Mouse (Mus musculus) right cerebral cortex, adult 18-20 months (tissue): ENCODE results near the gene Ankrd28.

Source experiments
- DNase-seq: peaks from one replicate; pipeline ENCODE4 v3.0.0; 2022; ENCODE audit warnings: mixed read lengths

Gene Ankrd28

DNA sequence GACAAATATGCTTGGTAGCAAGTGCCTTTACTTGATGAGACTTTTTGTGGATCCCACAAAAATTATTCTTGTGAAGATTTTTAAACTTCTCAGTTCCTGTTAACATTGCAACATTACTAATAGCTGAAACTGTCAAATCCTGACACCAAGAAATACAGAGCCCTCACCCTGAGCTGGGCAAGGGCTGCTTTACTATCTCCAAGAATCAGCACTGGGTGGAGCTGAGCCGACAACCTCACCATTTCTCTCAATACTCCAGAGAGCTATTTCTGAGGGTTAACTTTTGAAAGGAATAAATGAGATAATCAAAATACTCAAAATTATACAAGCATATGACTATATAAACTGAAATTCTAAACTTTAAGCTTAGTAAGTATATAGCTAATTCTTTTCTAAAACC lies 121.1 kb downstream of the Ankrd28 start:
- DNase-seq: no peak

DNA sequence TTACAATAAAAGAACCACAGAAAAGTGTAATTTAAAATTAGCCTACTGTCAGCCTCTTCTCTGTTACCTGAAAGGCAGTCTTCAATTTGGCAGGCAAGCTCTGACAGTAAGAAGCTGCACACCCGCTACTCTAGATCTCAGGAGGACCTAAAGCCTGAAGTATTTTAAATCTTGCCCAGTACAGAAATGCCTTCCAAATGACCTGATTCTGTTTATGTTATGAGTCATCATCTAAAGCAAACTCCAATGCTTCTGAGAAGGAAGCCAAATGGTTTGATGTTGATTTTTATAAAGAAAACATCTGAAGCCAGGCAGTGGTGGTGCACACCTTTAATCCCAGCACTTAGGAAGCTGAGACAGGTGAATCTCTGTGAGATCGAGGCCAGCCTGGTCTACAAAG lies 130.1 kb downstream of the Ankrd28 start:
- DNase-seq: no peak

DNA sequence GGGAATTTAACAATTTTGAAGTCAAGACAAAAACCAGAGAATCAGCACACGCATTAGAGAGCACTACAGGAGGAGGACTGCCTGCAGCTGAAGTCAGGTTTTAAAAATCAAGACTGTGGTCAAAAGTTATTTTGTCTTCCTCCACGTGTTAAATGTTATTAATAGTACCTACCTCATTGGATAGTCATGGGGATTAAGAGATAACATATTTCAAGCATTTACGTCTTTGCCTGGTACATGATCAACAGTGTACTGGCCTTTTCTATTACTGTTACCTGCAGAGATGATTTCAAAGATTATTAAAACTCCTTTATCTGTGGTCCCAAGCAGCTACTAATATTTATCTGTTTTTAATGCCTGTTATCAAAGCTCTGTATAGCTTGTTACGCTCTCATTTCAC lies 132.7 kb downstream of the Ankrd28 start:
- no peak for DNase-seq

DNA sequence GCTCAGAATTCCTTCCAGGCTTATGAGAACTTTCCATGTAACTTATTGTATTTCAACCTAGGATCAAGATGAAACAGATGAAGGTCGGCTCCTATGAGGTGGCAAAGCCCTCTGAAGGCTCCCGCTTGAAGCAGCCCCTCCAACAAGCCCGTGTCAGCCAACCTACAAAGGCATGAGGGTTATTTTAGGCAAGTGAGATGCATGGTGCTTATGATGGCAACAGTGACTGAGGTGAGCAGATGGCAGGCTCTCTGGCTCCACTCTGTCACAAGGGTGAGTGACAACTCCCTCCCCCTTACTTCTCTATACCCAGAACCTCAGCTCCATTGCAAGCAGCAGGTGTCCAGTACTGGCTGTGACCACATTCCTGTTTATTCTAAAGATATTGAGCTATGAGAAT lies 133.1 kb downstream of the Ankrd28 start:
- no peak for DNase-seq

DNA sequence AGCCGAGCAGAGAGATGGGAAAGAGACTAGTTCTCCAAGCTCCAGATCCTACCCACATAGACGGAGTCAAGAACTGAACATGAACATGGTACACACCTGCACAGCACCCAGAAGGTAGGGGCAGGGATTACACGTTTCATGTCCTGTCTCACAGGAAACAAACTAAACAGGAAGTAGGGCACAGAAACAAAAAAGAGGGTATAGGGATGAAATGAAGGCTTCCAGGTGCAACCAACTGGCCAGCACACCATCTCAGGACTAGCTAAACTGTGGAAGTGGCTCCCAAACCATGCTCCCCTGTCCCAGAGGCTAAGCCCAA lies 133.5 kb downstream of the Ankrd28 start:
- no peak for DNase-seq

DNA sequence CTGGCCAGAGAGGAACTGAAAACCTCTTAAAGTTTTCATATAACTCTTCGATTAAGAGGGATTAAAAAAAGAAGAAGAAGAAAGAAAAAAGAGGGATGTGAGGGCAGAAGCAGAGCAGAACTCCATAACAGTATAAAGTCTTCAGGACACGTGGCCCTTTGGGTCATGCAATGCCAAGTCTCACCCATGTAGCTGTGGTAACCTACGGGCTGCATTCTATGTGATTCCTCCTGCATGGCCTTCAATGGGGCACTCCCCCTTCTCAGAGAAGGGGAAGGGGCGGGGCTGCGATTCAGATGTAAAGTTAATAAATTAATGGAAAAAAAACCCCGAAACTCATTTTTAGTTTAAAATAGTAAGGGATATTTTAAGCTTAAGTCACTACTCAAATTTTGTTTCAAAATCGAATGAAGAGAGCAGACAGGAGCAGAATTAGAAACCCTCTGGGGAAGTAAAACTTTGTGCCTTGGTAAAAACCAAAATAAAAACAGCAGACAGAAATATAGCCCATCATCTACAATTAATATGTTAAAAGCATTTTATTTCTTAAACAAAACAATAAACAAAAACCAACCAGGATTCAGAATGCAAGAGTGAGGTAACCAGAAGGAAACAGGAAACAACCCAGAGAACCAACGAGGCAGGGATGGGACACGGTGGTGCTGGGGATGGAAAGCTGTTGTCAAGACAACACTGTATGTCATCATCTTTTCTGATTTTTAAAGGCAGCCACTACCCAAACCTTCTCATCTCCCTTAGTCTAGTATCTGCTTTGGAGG lies 134.1 kb downstream of the Ankrd28 start:
- no peak for DNase-seq

DNA sequence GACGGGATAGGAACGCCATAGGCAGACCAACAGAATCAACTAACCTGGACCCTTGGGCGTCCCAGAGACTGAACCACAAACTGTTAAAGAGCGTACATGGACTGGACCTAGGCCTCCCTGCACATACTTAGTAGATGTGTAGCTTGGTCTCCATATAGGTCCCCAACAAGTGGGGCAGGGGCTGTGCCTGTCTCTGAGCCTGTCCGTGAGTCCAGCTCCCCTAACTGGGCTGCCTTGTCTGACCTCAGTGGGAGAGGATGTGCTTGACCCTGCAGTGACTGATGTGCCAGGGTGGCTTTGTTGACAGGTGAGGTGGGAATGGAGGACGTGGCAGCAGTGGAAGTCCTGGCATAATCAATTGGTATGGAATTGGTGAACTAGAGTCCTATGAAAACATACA lies 137.9 kb downstream of the Ankrd28 start:
- DNase-seq: no peak

DNA sequence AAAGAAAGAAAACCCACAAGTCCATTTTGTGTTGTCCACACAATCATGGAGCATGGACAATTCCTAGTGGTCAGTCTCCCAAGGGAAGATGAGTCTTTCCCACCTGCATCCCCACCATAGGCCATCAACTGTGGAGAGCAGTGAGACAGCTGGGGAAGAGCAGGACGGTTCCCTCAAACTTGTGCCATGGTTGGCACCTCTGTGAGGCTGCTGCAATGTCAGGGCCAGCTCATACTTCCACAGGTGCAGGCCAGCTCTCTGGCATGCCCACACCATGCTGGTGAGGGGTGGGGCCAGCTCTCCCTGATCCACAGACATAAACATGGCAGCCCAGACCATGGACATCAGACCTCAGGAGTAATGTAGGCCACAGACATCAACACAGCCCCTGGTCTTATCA lies 144.2 kb downstream of the Ankrd28 start:
- DNase-seq: no peak

DNA sequence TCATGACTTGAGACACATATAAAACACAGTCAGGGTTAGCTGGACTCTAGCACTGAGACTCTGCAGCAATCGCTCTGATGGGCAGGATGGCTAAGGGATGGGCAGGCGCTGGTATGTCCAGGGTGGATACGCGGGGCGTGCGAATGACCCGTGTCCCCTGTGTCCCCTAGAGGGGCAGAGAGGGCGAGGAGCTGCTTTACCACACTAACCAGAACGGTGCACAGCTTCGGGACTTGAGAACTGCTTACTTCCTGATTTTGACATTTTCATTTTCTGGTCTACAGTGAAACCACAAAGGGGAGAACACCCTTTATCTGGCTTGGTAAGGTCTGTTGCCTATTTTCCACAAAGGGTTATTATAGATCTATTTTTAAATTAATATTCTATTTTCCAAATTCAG lies 144.8 kb downstream of the Ankrd28 start:
- no peak for DNase-seq

DNA sequence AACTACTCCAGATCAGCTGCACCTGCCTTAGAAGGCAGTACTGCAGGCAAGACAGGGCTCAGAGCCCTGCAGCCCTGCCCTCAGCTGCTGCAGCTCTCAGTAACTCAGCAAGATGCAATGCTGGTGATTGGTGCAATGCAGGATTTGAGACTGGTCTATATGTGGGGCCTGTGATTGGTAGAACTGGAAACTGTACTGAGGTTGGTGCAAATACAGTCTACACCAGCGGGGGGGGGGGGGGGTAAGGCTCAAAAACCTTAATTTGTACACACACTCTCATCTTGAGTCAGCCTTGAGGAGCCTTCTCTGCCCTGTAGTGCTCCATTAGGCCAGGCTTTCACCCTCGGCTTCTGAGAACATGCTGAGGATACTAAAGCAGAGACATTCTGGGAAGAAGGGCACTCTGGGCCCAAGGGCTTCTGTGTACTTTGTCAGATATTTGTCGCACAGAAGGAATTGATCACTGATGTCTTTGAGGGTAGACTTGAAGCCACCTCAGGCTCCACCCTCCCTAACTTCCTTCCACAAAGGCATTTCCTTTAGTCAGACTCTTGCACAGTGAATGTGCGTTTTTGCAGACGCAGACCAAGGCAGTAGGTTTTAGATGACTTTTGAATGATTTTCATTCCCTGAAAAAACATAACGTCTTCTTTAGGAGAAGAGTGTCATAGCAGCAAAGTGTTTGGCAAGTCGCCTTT lies 146.0 kb downstream of the Ankrd28 start:
- DNase-seq: no peak

DNA sequence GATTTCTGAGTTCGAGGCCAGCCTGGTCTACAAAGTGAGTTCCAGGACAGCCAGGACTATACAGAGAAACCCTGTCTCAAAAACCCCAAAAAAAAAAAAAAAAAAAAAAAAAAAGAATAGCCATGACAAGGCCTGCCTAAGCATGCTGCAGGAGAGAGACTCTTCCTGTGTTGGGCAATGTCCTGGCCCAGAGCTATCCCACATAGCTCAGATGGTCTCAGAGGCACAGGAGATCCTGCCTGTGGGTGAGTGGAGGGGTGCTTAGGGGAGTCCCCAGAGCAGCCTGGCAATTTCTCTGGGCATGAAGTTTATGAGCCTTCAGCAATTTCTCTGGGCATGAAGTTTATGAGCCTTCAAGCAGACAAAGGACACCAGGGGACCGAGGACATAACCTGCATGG lies 146.8 kb downstream of the Ankrd28 start:
- DNase-seq: no peak

DNA sequence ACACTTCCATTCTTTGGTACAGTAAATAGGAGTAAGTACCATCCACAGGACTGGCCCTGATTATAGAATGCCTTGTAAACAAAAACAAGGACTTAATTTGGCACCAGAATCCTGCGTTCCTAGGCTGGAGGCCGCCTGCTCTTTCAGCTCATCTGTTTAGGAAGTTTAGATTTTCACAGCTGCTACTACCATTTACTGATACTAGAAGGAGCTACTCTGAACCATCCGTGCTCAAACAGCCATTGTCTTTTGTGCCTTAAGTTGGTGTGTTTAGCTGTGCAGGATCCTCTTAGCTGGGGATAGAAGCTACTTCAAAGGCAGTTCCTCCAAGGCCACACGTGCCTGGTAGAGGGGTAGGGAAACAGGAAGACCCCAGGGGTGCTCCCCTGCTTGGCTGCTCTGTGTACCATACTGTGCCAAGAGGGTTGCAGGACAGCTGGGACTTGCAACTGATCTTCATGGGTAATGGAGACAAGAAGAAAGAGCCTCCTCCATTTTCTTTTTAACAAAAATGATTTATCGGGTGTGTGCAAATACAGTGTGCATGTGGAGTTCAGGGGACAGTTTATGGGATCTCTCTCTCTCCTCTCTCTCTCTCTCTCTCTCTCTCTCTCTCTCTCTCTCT lies 148.4 kb downstream of the Ankrd28 start:
- DNase-seq: no peak

DNA sequence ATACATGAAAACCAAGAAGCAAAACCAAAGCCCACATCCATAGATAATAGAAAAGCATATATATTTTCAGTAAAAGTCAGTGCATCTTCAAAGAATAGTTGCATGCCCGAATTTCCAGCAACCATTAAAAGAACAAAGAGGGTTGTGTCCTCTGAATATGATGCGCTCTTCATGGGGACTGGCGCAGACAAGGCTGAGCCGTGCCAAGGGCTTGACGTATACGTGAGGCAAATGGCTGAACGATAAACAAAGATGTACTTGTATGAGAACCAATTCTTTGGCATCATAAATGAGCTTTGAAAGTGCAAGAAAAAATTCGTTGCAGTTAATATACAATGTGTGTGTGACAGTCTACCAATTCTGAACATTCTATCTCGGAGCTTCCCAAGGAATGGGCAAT lies 149.2 kb downstream of the Ankrd28 start:
- no peak for DNase-seq

DNA sequence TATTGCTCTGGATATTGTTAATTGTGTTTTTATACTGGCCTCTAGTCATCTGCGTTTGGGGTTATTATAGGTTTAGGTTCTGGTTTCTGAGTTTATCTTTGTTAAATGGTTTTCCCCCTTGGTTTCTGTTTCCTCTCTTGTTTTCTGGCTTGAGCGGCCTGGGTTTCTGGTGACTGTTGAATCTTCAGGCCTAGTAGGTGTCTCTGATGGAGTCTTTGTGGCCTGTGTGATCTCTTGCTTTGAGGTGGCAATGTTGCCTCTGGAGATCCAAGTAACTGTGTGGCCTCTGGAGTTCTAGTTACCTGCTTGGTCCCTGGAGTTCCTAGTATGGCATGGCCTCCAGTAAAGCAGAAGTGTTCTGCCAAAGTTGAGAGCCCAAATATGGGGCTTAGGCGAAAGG lies 149.8 kb downstream of the Ankrd28 start:
- no peak for DNase-seq

DNA sequence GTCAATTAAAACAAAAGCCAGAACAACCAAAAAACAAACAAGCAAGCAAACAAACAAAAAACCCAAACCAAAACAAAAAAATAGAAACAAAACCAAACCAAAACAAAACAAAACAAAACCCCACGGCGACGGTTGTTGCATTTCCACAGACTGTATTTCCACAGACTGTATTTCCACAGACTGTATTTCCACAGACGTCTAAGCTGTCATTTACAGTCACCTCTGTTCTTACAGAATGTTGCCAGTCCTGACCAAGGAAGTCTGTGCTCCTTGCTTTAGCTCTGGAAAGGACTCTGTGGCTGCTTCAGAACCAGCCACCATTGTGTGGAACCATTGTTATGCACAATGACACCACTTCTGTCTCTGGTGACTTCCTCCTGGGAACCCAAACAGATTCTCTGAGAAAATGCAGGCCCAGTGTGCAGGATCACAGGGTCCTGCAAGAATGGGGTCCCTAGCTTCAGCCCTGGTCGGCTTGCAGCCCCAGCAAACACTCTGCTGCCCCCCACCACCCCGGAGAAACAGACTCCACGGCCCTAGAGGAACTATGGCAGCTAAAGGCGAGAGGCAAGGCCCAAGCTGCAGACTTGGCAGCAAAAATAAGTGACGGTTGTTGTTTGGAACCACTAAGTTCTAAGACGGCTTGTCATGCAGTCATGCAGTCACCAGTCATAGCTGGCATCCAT lies 158.7 kb downstream of the Ankrd28 start:
- no peak for DNase-seq

DNA sequence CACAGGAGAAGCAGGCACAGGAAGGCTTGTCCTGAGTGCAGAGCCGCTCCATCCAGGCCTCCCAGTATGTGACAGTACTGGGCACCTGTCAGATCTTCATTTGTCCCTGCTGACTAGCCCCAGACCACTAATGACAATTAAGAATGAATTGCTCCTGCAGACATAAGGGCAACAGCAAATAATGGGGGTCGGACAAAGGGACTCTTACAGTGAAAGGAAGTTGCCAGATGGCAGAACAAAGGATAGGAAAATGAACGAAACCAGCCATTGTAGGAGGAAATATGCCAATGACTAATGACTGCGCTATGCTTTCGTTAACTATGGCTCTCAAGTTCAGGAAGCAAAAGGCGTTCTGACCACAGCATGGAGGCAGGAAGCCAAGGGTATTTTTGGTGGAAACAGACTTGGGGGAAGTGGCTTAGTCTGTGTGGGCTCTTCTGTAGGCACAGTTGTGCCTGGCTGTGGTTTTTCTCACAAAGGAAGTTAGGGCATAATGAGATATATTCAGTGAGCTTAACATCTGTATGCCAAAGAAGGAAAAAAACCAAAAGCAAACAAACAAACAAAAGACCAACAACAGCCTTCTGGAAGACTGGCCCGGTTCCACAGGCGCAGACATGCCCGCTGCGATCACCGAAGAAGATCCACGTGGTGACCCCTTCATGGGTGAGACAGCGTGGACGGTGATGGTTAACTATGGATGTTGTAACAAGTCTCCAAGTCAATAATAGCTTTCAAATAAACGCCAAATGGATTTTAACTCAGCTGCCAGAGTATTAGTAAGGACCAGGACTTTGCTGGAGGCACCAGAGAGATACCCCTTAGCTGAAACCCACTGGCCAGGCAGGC lies 160.6 kb downstream of the Ankrd28 start:
- no peak for DNase-seq

DNA sequence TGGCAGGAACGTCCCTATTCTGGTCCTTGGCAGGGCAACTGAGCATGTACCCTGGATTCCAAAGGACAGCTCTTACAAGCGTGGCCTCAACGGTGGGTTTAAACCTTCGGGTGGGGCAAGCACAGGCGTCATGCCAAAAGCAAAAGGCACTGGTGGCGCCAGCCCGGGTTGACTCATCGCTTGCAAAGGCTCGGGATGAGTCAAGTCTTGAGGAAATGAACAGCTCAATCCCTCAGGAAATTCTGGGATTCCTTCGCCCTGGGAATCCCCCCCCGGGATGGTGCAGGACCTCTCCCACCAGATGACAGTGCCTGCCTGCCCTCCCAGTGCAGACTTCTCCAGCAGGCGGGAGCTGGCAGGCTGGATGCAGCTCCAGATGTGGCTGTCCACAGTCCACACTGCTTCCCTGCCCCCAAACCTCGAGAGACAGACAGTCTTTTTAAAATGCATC lies 161.3 kb downstream of the Ankrd28 start:
- DNase-seq: peak; percentile 86

DNA sequence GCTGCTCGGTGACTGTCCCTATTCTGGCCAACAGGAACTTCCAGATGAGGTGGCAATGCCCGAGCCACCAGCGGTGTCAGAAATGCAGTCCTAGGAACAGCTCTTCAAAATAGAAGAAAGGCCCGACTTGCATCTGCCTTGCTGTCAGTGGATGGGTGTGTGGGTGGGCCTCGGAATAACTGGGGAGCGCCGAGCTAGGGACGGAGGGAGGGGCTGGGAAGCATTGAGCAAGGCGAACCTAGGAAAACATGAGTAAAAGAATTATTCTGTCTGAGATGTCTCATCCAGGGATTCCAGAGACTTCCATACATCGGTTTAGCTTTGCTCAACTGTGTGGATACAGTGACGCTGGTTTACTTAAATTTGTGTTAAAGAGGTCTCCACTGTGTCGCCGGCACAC lies 162.1 kb downstream of the Ankrd28 start:
- peak; percentile 82 for DNase-seq

DNA sequence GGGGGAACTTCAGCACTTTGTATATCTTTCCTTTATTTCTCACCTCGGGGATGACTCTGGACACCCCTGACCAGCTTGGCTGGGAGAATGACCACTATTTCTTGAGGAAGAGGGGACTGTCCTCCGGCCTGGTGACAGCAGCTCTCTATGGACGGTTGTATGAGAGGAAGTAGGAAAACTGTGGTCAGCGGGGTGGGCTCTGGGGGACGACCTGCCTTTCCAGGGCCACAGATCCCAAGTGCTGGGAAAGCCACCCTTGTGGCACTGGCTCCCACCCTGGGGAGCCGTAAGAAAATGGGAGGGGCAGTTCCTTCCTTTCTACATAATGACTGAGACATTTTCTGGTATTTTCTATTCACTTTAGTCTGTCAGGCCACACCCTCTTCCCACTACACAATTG lies 162.7 kb downstream of the Ankrd28 start:
- no peak for DNase-seq

DNA sequence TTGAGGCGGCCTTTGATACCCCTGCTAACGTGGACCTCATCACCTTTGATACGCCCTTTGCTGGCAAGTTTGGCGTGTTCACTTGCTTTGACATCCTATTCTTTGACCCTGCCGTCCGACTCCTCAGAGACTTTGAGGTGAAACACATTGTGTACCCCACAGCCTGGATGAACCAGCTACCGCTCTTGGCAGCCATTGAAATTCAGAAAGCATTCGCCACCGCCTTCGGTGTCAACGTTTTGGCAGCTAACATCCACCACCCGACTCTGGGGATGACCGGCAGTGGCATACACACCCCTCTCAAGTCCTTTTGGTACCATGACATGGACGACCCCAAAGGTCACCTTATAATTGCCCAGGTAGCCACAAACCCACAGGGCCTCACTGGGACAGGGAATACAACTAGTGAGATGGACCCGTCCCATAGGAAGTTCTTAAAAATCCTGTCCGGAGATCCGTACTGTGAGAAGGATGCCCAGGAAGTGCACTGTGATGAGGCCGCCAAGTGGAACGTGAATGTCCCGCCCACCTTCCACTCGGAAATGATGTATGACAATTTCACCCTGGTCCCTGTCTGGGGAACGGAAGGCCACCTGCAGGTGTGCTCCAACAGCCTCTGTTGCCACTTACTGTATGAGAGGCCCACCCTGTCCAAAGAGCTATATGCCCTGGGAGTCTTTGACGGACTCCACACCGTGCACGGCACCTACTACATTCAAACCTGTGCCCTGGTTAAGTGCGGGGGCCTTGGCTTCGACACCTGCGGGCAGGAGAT lies 163.3 kb downstream of the Ankrd28 start:
- DNase-seq: no peak

DNA sequence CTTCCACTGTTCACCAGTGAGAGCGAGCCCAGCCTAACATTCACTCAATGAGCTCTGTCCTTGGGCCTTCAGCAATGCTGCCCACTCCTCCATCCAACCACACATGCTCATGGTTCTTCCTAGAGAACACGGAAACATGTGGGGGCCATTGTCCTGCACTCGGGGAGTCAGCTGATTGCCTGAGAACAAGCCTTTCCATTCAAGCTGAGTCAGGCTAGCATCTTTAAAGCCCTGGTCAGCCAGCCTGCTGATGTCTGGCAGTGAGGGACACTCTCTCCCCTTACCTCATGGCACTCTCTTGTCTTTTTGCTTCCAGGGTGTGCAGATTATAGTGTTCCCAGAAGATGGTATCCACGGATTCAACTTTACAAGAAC lies 164.9 kb downstream of the Ankrd28 start:
- no peak for DNase-seq
